Mouse (Mus musculus) midbrain, embryonic 12.5 days (tissue): ENCODE measurements around the gene Klhl7. TPM values are rescaled to one million over a fixed set of nuclear protein-coding genes. Genes with fewer than 3 reads are reported as not detected.
A peak's percentile ranks its signal among the peaks of the same experiment; 100 is the strongest.

Experiments used
- ATAC-seq: fragments of 200-750 bp; cut with Nextera tagmentation; 2 replicates; pipeline ENCODE4 v1.8.0; 2017; ENCODE audit warnings: low read depth, moderate TSS enrichment, moderate library complexity; ENCODE audit not compliant: low FRiP score
- H3K27ac ChIP-seq: fragments of 300-500 bp; sonication (generic); replicated peaks from 2 replicates; pipeline ENCODE4 v1.5.1; 2016; ENCODE audit warnings: mild to moderate bottlenecking
- H3K27me3 ChIP-seq: fragments of 300-500 bp; sonication (generic); 2 replicates; pipeline ENCODE4 v1.6.1; 2016; ENCODE audit warnings: mild to moderate bottlenecking
- H3K36me3 ChIP-seq: fragments of 300-500 bp; sonication (generic); 2 replicates; pipeline ENCODE4 v1.6.1; 2016
- H3K4me1 ChIP-seq: fragments of 300-500 bp; sonication (generic); 2 replicates; pipeline ENCODE4 v1.6.1; 2016
- H3K4me2 ChIP-seq: fragments of 300-500 bp; sonication (generic); replicated peaks from 2 replicates; pipeline ENCODE4 v1.6.1; 2016; ENCODE audit warnings: mild to moderate bottlenecking, moderate library complexity
- H3K4me3 ChIP-seq: fragments of 300-500 bp; sonication (generic); 2 replicates; pipeline ENCODE4 v1.5.1; 2016; ENCODE audit warnings: mild to moderate bottlenecking
- H3K9ac ChIP-seq: fragments of 300-500 bp; sonication (generic); replicated peaks from 2 replicates; pipeline ENCODE4 v1.6.1; 2016; ENCODE audit warnings: mild to moderate bottlenecking, moderate library complexity
- H3K9me3 ChIP-seq: fragments of 300-500 bp; sonication (generic); 2 replicates; pipeline ENCODE4 v1.6.1; 2016; ENCODE audit warnings: mild to moderate bottlenecking
- WGBS: fragments of 180-500 bp; shearing (Covaris S2); methylation state at CpG from one replicate; pipeline ENCODE4 v1.1.7; 2016; 5-methylcytosine and 5-hydroxymethylcytosine counted together
- polyA plus RNA-seq: library from polyadenylated mRNA; unstranded; fragments of >200 nt; fragmentation: Nextera tagmentation; extraction: Ambion mirVana; gene quantifications from 2 replicates; pipeline ENCODE4 v1.2.1, GENCODE M21; 2016

The Klhl7 gene
- polyA plus RNA-seq, 1 experiment from 2014 or later: 130 TPM

DNA sequence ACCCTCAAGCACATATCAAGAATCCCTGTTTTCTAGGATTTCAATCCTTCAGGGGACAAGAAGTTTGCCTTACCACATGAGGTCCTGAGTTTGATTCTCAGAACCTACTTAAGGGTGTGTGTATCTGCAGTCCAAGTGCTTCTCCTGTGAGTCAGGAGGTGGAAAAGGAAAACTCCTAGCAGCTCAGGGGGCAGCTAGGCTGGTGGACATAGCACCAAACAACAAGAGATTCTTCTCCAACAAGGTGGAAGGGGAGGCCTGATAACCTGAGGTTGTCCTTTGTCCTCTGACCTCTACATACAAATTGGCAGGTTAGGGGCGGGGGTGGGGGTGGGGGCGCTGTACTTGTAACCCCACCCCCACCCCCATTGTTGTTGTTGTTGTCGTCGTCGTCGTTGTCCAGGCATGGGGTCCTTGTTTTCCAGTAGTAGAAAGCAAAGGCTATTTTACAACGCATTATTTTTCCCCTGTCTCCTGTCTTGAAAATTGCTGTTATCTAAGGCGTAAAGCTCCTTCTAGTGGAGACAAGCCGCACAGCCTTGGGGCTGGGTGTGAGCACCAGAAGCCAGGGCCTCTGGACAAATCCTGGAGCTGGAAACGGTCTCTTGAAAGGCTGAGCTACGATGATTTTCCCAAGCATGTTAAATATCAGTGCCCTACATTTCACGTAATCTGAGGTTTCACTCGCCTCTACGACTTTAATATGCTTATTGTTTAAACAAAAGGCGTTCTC, 23.3 kb upstream of the Klhl7 start:
- Histone ChIP-seq H3K27me3 (no peaks in the 10 kb centered on the region), H3K9me3 (no peaks in the 10 kb centered on the region), H3K27ac (peak overlapping the region; percentile 52), H3K4me1 (peaks cover 13% of the 10 kb centered on the region; the same call in 1 of the 2 replicates), H3K36me3 (no peaks in the 10 kb centered on the region), H3K4me2 (peak overlapping the region; percentile 43), H3K9ac (no peak overlapping the region), H3K4me3 (peak overlapping the region; percentile 25)
- under 1% methylated on average over 15 of the region's 15 CpGs for WGBS
- ATAC-seq: peak; percentile 82

DNA sequence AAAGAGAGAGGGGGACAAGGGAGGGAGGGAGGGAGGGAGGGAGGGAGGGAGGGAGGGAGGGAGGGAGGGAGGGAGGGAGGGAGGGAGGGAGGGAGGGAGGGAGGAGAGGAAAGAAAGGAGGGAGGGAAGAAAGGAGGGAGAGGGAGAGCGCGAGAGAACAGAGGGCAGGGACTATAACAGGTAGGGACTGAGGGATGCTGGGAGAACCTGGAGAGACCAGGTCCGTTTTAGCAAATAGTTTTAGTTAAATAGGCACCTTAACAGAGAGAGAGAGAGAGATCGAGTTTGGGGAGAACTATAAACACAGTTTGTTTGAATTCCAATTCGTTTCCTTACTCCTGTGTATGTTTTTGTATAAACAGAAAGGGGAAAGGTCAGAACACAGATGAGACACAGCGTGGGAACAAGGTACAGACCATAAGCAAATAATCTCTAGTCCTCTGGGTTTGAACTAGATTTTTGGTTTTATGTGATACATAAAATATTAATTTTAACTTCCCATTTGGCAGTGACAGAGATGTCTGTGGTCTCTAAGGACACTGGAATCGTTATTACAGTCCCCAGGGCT, 22.6 kb upstream of the Klhl7 start:
- Histone ChIP-seq H3K36me3 (no peaks in the 10 kb centered on the region), H3K27ac (peak overlapping the region; percentile 52; the same call in 1 of the 2 replicates), H3K9ac (no peak overlapping the region), H3K27me3 (no peaks in the 10 kb centered on the region), H3K4me3 (0 out of 2 replicates have a peak overlapping the region, but pooled peaks have one; percentile 25), H3K4me2 (peak overlapping the region; percentile 43), H3K9me3 (no peaks in the 10 kb centered on the region), H3K4me1 (peaks cover 13% of the 10 kb centered on the region; the same call in 1 of the 2 replicates)
- WGBS: 28% methylated on average over 7 of the region's 7 CpGs
- no peak for ATAC-seq

DNA sequence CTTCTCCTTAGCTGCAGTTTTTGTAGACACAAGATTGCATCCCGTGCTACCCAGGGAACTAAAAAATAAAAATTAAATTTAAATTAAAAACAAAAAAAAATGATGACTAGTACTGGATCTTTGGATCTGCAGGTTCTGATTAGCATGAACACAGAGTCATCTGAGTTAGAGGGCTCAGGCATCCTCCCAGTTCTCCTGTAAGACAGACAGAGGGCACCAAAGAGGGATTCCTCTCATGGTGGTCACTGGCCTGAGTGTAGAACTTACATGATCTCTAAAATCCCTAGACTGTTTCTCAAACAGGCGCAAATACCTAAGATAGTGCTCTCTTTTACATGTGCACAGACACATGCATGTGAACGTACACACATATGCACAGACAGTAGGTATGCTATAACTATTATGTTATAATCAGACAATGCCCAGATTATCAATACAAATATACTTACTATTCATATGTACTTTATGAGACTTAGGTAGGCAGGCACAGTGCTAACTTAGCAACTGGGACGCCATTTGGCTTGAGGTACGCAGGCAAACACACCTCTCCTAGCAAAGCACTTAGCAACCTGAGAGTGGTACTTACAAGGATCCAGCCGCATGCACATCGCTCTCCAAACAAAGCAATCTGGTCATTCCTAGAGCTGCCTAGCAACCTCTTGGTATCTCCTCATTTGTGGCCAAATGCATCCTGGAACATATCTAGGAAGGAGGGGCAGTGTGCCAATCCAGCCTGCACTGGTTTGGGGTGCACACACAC, 21.8 kb upstream of the Klhl7 start:
- H3K36me3 ChIP-seq: no peaks in the 10 kb centered on the region
- 0 out of 2 replicates have a peak, but pooled peaks have one; percentile 6 for ATAC-seq
- no peaks in the 10 kb centered on the region for H3K27me3 ChIP-seq
- H3K4me3 ChIP-seq: no peak overlapping the region
- H3K9me3 ChIP-seq: no peaks in the 10 kb centered on the region
- no peak overlapping the region for H3K27ac ChIP-seq
- WGBS: 81% methylated on average over 7 of the region's 7 CpGs
- peaks cover 13% of the 10 kb centered on the region; the same call in 1 of the 2 replicates for H3K4me1 ChIP-seq
- no peak overlapping the region for H3K4me2 ChIP-seq
- no peak overlapping the region for H3K9ac ChIP-seq

DNA sequence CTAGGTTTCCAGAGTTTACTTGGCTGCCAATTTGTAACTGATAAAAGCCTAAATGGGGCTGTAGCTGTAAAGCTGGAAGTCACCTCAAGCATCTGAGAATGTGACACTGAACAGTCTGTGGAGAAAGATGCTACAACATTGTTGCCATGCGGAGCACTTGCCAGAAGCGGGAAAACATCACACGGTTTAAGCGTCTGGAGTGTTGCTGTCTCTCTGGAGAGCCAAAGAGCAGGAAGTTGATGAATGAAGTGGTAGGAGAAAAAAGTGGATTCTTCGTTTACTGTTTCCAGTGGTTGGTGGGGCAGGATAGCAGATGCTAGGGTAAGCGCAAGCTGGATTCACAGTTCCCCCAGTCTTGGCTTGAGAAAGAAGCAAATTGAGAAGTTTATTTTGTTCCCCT, 19.6 kb upstream of the Klhl7 start:
- no peak for ATAC-seq
- 85% methylated on average over 6 of the region's 6 CpGs for WGBS
- 0 out of 2 replicates have a peak, but pooled peaks cover 4% of the 10 kb centered on the region for H3K27me3 ChIP-seq
- no peaks in the 10 kb centered on the region for H3K9me3 ChIP-seq
- H3K4me3 ChIP-seq: no peak overlapping the region
- no peak overlapping the region for H3K9ac ChIP-seq
- no peak overlapping the region for H3K4me2 ChIP-seq
- no peak overlapping the region for H3K27ac ChIP-seq
- peaks cover 13% of the 10 kb centered on the region; the same call in 1 of the 2 replicates for H3K4me1 ChIP-seq
- no peaks in the 10 kb centered on the region for H3K36me3 ChIP-seq

DNA sequence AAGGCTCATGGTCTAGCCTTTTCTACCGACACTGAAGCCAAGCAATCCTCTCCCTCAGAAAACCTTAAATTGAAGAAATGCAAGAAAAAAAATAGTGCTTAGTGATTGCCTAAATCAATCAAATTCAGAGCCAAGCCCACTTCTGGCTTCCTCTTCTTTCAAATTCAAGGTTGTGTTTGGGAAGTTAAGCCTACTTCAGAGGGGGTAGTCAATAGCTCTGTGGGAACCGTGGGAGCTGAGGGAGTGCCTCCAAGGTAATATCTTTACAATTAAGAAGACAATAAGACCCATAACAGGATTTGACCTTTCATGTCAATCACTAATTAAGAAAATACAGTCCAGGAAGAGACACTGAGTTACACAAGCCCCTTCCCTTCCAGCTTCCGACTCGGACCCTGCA, 15.6 kb upstream of the Klhl7 start:
- Histone ChIP-seq H3K4me3 (no peak overlapping the region), H3K4me1 (peaks cover 8% of the 10 kb centered on the region; the same call in 1 of the 2 replicates), H3K9me3 (no peaks in the 10 kb centered on the region), H3K27me3 (0 out of 2 replicates have a peak, but pooled peaks cover 4% of the 10 kb centered on the region), H3K9ac (no peak overlapping the region), H3K27ac (no peak overlapping the region), H3K4me2 (no peak overlapping the region), H3K36me3 (no peaks in the 10 kb centered on the region)
- no peak for ATAC-seq
- 78% methylated on average over 4 of the region's 4 CpGs for WGBS

DNA sequence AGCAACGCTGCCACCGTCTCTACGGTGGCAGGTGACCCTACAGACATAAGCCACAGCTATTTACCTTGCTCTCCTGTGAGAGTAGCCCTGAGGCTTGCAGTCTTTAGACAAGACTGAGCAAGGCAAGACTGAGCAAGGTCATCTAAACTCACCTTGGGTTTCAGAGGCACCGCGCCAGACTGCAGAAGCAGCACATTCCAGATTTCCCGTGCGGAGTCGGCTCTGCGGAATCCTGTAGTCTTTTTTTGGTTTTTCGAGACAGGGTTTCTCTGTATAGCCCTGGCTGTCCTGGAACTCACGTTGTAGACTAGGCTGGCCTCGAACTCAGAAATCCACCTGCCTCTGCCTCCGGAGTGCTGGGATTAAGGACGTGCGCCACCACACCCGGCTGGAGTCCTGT, 14.2 kb upstream of the Klhl7 start:
- 90% methylated on average over 16 of the region's 16 CpGs for WGBS
- no peaks in the 10 kb centered on the region for H3K36me3 ChIP-seq
- no peak overlapping the region for H3K27ac ChIP-seq
- no peak for ATAC-seq
- no peak overlapping the region for H3K9ac ChIP-seq
- peaks cover 4% of the 10 kb centered on the region; the same call in 1 of the 2 replicates for H3K4me1 ChIP-seq
- 0 out of 2 replicates have a peak, but pooled peaks cover 4% of the 10 kb centered on the region for H3K27me3 ChIP-seq
- H3K4me3 ChIP-seq: no peak overlapping the region
- H3K4me2 ChIP-seq: no peak overlapping the region
- H3K9me3 ChIP-seq: no peaks in the 10 kb centered on the region

DNA sequence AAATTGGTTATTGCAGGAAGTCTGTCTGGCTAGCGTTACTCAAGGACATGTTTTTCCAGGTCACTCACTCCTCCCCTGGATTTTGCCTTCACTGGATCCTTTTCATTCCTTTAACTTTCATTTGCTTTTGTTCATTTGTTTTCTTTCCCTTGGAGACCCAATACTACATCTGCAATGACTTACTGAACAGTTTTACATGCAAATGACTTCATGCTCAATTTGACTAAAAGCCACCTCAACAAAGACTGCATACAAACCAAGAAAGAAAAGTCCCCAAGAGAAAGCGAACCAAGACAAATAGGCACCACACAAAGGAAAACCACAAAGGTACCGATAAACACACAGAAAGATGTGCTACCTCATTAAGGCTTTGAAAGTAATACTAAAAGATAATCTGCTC, 13.5 kb upstream of the Klhl7 start:
- no peak overlapping the region for H3K4me3 ChIP-seq
- WGBS: 47% methylated on average over 3 of the region's 3 CpGs
- H3K27me3 ChIP-seq: 0 out of 2 replicates have a peak, but pooled peaks cover 4% of the 10 kb centered on the region
- H3K9ac ChIP-seq: no peak overlapping the region
- no peak overlapping the region for H3K27ac ChIP-seq
- ATAC-seq: no peak
- H3K9me3 ChIP-seq: no peaks in the 10 kb centered on the region
- no peaks in the 10 kb centered on the region for H3K4me1 ChIP-seq
- no peak overlapping the region for H3K4me2 ChIP-seq
- no peaks in the 10 kb centered on the region for H3K36me3 ChIP-seq

DNA sequence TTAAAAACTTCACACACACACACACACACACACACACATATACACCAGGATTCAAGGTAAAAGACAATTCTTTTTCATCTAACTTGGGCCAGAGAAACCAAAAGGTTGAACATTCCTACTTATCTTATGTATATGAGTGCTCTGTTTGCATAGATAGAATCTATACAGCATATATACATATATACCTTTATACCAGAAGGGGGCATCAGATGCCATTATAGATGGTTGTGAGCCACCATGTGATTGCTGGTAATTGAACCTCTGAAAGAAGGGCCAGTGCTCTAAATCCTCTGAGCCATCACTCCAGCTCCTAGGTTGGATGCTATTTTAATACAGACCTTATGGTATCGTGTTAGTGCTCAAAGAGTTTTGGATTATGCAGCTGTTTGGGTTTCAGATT, 12.0 kb upstream of the Klhl7 start:
- WGBS: 87% methylated on average over 1 of the region's 1 CpGs
- Histone ChIP-seq H3K9me3 (no peaks in the 10 kb centered on the region), H3K4me1 (no peaks in the 10 kb centered on the region), H3K4me2 (no peak overlapping the region), H3K36me3 (no peaks in the 10 kb centered on the region), H3K27me3 (0 out of 2 replicates have a peak, but pooled peaks cover 4% of the 10 kb centered on the region), H3K9ac (no peak overlapping the region), H3K27ac (no peak overlapping the region), H3K4me3 (no peak overlapping the region)
- ATAC-seq: no peak

DNA sequence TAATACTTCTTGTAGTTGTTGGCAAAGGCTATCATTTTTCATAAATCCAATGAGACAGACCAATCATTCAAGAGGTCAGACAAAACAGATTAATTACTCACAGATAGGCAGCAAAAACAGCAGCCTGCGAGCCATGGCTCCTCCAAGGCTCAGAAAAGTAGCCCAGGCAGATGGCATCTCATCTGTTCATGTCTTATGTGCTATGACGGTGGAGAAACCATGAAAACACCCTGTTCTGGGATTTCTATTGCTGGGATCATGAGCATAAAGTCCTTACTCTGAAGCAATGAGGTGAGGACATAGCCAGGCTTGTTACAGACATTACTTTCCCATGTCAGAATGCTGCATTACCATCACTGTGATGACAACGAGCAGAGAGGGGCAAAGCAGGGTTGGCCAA, 7.9 kb upstream of the Klhl7 start:
- ATAC-seq: no peak
- Histone ChIP-seq H3K4me2 (no peak overlapping the region), H3K27ac (no peak overlapping the region), H3K4me3 (no peak overlapping the region), H3K4me1 (no peaks in the 10 kb centered on the region), H3K9ac (no peak overlapping the region), H3K27me3 (no peaks in the 10 kb centered on the region), H3K36me3 (no peaks in the 10 kb centered on the region), H3K9me3 (no peaks in the 10 kb centered on the region)
- WGBS: 82% methylated on average over 3 of the region's 3 CpGs

DNA sequence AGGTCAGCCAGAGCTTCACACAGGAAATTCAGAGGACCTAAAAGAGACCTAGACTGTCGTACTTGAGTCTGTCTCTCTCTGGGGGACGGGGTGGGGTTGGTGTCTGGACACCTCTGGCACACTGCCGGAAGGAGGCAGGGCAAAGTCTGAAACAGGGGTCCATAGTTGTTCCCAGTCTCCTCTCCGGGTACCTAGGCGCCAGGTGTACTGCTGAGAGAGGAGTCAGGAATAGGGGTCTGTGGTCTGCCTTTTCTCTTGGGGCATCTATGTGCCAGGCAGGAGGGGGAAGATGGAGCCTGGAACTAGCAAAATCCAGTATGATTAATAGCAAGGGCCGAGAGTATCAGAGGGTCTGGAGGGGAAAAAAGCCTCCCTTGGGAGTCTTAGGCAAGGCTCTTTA, 5.0 kb upstream of the Klhl7 start:
- Histone ChIP-seq H3K4me1 (peaks cover 4% of the 10 kb centered on the region; the same call in 1 of the 2 replicates), H3K9me3 (no peaks in the 10 kb centered on the region), H3K27ac (no peak overlapping the region), H3K36me3 (no peaks in the 10 kb centered on the region), H3K4me2 (no peak overlapping the region), H3K4me3 (no peak overlapping the region), H3K9ac (no peak overlapping the region), H3K27me3 (no peaks in the 10 kb centered on the region)
- no peak for ATAC-seq
- WGBS: 87% methylated on average over 6 of the region's 6 CpGs

DNA sequence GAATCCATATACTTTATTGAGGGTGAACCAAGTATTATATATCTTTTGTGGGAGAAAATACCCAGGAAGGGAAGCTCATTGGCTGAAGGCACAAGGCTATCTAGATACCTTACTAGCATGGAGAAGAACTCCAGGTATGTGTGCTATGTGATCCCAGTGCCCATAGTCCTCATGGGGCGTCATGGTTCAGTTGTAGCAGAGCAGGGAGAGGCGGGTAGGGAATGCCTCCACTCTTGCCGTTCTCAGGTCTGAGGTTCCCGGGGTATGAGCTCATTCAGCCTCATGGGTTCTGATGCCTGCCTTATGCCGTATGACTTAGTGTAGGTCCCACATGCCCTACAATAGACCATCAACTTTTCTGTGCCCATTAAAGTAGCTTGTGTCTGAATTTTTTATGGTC, 4.5 kb upstream of the Klhl7 start:
- no peak for ATAC-seq
- H3K27ac ChIP-seq: no peak overlapping the region
- no peaks in the 10 kb centered on the region for H3K36me3 ChIP-seq
- peaks cover 4% of the 10 kb centered on the region; the same call in 1 of the 2 replicates for H3K4me1 ChIP-seq
- H3K4me3 ChIP-seq: no peak overlapping the region
- H3K4me2 ChIP-seq: no peak overlapping the region
- 75% methylated on average over 5 of the region's 5 CpGs for WGBS
- H3K9ac ChIP-seq: no peak overlapping the region
- no peaks in the 10 kb centered on the region for H3K27me3 ChIP-seq
- H3K9me3 ChIP-seq: no peaks in the 10 kb centered on the region

DNA sequence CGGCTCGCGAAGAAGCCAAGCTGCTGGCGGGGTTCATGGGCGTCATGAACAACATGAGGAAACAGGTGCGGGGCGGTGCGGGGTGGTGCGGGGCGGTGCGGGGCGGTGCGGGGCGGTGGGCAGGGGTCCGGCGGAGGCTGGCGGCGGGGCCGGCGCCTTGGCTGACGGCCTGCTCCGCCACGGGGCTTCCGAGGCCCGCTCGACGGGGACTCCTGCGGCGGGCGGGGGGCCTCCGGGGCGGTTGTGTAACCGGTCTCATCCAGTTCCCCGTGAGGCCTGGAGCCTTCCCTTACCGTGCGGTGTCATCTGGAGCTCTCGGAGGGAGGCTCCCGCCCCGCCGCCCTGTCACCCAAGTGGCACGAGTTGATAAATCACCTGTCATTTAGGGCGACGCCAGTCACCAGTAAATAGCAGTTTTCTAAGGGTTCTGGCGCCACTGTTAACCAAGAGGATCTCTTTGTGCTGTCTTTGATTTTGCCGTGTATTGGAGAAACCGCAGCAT, 456 bp downstream of the Klhl7 start:
- H3K4me3 ChIP-seq: peak overlapping the region; percentile 88
- peak overlapping the region; percentile 65 for H3K4me2 ChIP-seq
- peaks cover 23% of the 10 kb centered on the region for H3K4me1 ChIP-seq
- ATAC-seq: peak; percentile 82
- peak overlapping the region; percentile 96 for H3K27ac ChIP-seq
- 0% methylated on average over 26 of the region's 46 CpGs for WGBS
- H3K9me3 ChIP-seq: no peaks in the 10 kb centered on the region
- H3K27me3 ChIP-seq: no peaks in the 10 kb centered on the region
- no peaks in the 10 kb centered on the region for H3K36me3 ChIP-seq
- H3K9ac ChIP-seq: peak overlapping the region; percentile 95
